Mouse (Mus musculus) kidney, adult 2 months (tissue): ENCODE data around the gene Gm10053. TPM values are rescaled to one million over a fixed set of nuclear protein-coding genes. Genes with fewer than 3 reads are reported as not detected.
"Not testable (repeated sequence)": the region's sequence is repeated elsewhere in the genome, so short reads cannot be mapped to it uniquely, and the experiment has no call there.

Experiments
- DNase-seq: peaks from one replicate; pipeline ENCODE4 v3.0.0; 2021
- H3K27ac ChIP-seq: fragments of 200-500 bp; 2 replicates; pipeline ENCODE4 v1.5.1; 2012; ENCODE audit warnings: low read depth, low read length, control low read depth, inconsistent platforms; ENCODE audit not compliant: insufficient read depth
- H3K27me3 ChIP-seq: fragments of 200-500 bp; replicated peaks from 2 replicates; pipeline ENCODE4 v1.6.1; 2012; ENCODE audit warnings: mild to moderate bottlenecking, moderate library complexity, low read length, inconsistent platforms; ENCODE audit not compliant: control insufficient read depth, insufficient read depth
- H3K36me3 ChIP-seq: fragments of 200-500 bp; 2 replicates; pipeline ENCODE4 v1.6.1; 2012; ENCODE audit warnings: mild to moderate bottlenecking, moderate library complexity, low read length, inconsistent platforms; ENCODE audit not compliant: control insufficient read depth, insufficient read depth
- H3K4me1 ChIP-seq: fragments of 200-500 bp; 2 replicates; pipeline ENCODE4 v1.6.1; 2011; ENCODE audit warnings: low read length; ENCODE audit not compliant: control insufficient read depth, insufficient read depth
- H3K4me3 ChIP-seq: fragments of 200-500 bp; 2 replicates; pipeline ENCODE4 v1.5.1; 2011; ENCODE audit warnings: mild to moderate bottlenecking, low read depth, low read length, control low read depth; ENCODE audit not compliant: insufficient read depth
- CTCF ChIP-seq: fragments of 200-500 bp; conservative IDR thresholded peaks from 2 replicates; pipeline ENCODE4 v1.5.1; 2011; ENCODE audit warnings: low read depth, mild to moderate bottlenecking, control low read depth, low read length, moderate library complexity, mixed read lengths; ENCODE audit not compliant: insufficient read depth, insufficient read length
- POLR2A ChIP-seq: fragments of 200-500 bp; IDR thresholded peaks from one replicate; pipeline ENCODE4 v1.6.1; 2011; ENCODE audit warnings: low read depth, low read length, control low read depth
- WGBS: fragments of 180-500 bp; shearing (Covaris S2); methylation state at CpG from one replicate; pipeline ENCODE4 v1.1.7; 2018; 5-methylcytosine and 5-hydroxymethylcytosine counted together
- polyA plus RNA-seq: library from polyadenylated mRNA; depleted of rRNA; stranded (reverse); fragments of >200 nt; gene quantifications from 2 replicates; pipeline ENCODE4 v1.2.3, GENCODE M21; 2012; rRNA removed

Gm10053 gene
- polyA plus RNA-seq: 52.1 and 89.3 TPM in 2 replicates

- not testable (repeated sequence) for DNase-seq, H3K4me3 ChIP-seq, H3K36me3 ChIP-seq, H3K4me1 ChIP-seq, H3K27me3 ChIP-seq, H3K27ac ChIP-seq
- WGBS: 70% methylated on average over 23 of the region's 26 CpGs
Observed at GRCm38 (mm10) chr19:24875129-24875870, at the start of gene Gm10053. Gene Gm10053, plus strand, starts transcription at chr19:24875686.

DNA sequence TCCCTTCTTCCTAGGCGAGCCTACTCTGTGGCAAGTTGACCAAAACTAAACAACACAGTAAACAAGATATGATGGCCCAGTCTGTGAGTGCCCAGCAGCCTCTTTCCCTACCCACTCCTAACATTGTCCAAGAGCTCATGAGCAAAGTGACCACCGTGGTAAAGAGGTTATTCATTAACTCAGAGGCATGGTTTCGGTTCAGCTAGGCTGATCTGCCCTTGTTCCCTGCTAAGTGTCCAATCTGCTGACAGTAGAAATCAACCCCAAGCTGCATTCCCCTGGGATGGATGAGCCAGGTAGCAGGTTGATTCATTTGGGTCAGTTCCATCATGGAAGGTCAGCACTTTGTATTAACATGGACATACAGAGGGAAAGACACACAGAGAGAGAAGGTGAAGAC is 33.4 kb upstream of the Gm10053 start:
- DNase-seq: peak; percentile 51
- no peak for TF ChIP-seq CTCF
- no peak for TF ChIP-seq POLR2A
- Histone ChIP-seq H3K4me1 (peaks cover 3% of the 10 kb centered on the region; the same call in 1 of the 2 replicates), H3K27ac (no peak overlapping the region), H3K4me3 (no peak overlapping the region), H3K27me3 (no peaks in the 10 kb centered on the region), H3K36me3 (no peaks in the 10 kb centered on the region)
- 55% methylated on average over 3 of the region's 3 CpGs for WGBS

DNA sequence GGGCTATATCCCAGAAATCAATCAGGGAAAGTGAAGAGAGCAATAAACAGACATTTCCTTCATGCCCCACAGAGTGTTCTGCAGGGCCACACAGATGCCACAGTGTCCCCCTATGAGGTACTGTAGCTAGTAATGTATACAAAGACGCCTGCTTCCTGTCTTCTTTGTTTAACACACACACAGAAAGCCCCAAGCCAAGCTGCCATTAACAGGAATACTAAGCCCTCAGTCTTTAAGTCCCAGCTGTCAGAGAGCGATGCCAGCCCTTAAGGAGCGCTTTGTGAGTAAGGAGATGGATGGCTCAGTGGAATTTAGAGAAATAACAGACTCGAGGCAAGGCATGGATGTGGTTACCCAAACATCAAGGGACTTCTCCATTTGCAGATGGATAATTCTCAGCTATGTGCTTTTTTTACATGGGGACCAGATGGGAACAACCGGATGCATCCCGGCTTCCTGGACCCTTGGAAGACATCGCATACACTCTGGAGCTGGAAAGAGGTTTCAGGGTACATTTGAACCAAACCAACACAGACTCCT is 30.4 kb upstream of the Gm10053 start:
- DNase-seq: no peak
- peaks cover 3% of the 10 kb centered on the region; the same call in 1 of the 2 replicates for H3K4me1 ChIP-seq
- no peaks in the 10 kb centered on the region for H3K27me3 ChIP-seq
- H3K27ac ChIP-seq: no peak overlapping the region
- no peak for TF ChIP-seq POLR2A
- TF ChIP-seq CTCF: no peak
- no peaks in the 10 kb centered on the region for H3K36me3 ChIP-seq
- H3K4me3 ChIP-seq: no peak overlapping the region
- WGBS: 48% methylated on average over 7 of the region's 7 CpGs

- no peak for DNase-seq
- no peak for TF ChIP-seq CTCF
- TF ChIP-seq POLR2A: no peak
- H3K4me3 ChIP-seq: no peak overlapping the region
- no peaks in the 10 kb centered on the region for H3K36me3 ChIP-seq
- WGBS: 51% methylated on average over 7 of the region's 7 CpGs
- H3K27me3 ChIP-seq: no peaks in the 10 kb centered on the region
- H3K27ac ChIP-seq: no peak overlapping the region
- no peaks in the 10 kb centered on the region for H3K4me1 ChIP-seq
Observed at GRCm38 (mm10) chr19:24848345-24848744, 27.1 kb upstream of the Gm10053 start.

DNA sequence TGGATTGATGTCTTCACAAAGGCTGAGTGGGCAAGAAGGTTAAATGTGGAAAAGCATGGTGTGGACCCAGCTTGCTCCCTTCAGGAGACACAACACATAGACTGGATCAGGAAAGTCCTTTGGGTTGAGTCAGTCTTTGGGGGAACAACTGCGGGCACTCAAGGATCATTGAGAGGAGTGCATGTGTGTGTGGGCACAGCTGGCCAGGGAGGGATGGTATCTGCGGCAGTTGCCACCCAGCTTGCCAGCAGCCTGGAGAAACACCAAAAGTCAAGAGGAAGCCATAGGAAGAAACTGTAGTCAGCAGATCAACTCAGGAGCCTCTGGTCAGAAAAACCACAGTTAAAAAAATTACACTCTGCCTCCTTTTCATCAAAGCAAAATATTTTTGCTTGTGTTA is 26.6 kb upstream of the Gm10053 start:
- H3K4me3 ChIP-seq: no peak overlapping the region
- H3K36me3 ChIP-seq: no peaks in the 10 kb centered on the region
- 84% methylated on average over 2 of the region's 2 CpGs for WGBS
- H3K27me3 ChIP-seq: no peaks in the 10 kb centered on the region
- TF ChIP-seq CTCF: no peak
- no peak for TF ChIP-seq POLR2A
- H3K27ac ChIP-seq: no peak overlapping the region
- no peak for DNase-seq
- H3K4me1 ChIP-seq: no peaks in the 10 kb centered on the region

GRCm38 (mm10) chr19:24851456-24852315 is 23.8 kb upstream of the Gm10053 start:
- Histone ChIP-seq H3K36me3 (no peaks in the 10 kb centered on the region), H3K27ac (no peak overlapping the region), H3K27me3 (no peaks in the 10 kb centered on the region), H3K4me3 (no peak overlapping the region), H3K4me1 (no peaks in the 10 kb centered on the region)
- TF ChIP-seq POLR2A (no peak), CTCF (no peak)
- DNase-seq: peak; percentile 8
- WGBS: 79% methylated on average over 21 of the region's 21 CpGs

- H3K27ac ChIP-seq: no peak overlapping the region
- no peak for DNase-seq
- WGBS: 17% methylated on average over 13 of the region's 13 CpGs
Observed at GRCm38 (mm10) chr19:24861276-24861611, 14.2 kb upstream of the Gm10053 start.

More at GRCm38 (mm10) chr19:24861276-24861611, 14.2 kb upstream of the Gm10053 start:
- peak overlapping the region; percentile 46 for H3K4me3 ChIP-seq
- no peaks in the 10 kb centered on the region for H3K36me3 ChIP-seq
- H3K4me1 ChIP-seq: no peaks in the 10 kb centered on the region
- TF ChIP-seq CTCF: no peak
- no peak for TF ChIP-seq POLR2A
- H3K27me3 ChIP-seq: no peaks in the 10 kb centered on the region
